Mouse (Mus musculus) ES-E14 (cell line): ENCODE measurements around the gene Agrn. TPM values are rescaled to one million over a fixed set of nuclear protein-coding genes. Genes with fewer than 3 reads are reported as not detected.

Experiments
- DNase-seq: peaks from one replicate; pipeline ENCODE4 v3.0.0-alpha.2; 2013; ENCODE audit warnings: low read depth, low spot score
- H3K27ac ChIP-seq: 2 replicates; pipeline ENCODE4 v1.5.1; 2012; ENCODE audit warnings: low read depth, mild to moderate bottlenecking, low read length, moderate library complexity, mixed read lengths; ENCODE audit not compliant: poor library complexity, insufficient read depth, severe bottlenecking
- H3K36me3 ChIP-seq: 2 replicates; pipeline ENCODE4 v1.6.1; 2012; ENCODE audit warnings: mild to moderate bottlenecking, low read length, moderate library complexity, mixed read lengths; ENCODE audit not compliant: control insufficient read depth, poor library complexity, insufficient read depth, severe bottlenecking
- H3K4me1 ChIP-seq, 2 experiments: fragments of 150-350 bp in 1 of 2; sonication (generic) in 1 of 2; 2 replicates each; pipeline ENCODE4 v1.6.1; 2012; ENCODE audit warnings: low read length in 2 of 2, mild to moderate bottlenecking in 1 of 2, mixed read lengths in 1 of 2; ENCODE audit not compliant: control insufficient read depth in 2 of 2, insufficient read depth in 2 of 2, poor library complexity in 1 of 2
- H3K4me3 ChIP-seq, 2 experiments: fragments of 150-350 bp in 1 of 2; sonication (generic) in 1 of 2; 2 replicates each; pipeline ENCODE4 v1.5.1; 2012; ENCODE audit warnings: low read length in 2 of 2, low read depth in 1 of 2, mild to moderate bottlenecking in 1 of 2, mixed read lengths in 1 of 2; ENCODE audit not compliant: insufficient read depth in 1 of 2, poor library complexity in 1 of 2, severe bottlenecking in 1 of 2
- H3K9ac ChIP-seq: 2 replicates; pipeline ENCODE4 v1.6.1; 2012; ENCODE audit warnings: low read depth, mild to moderate bottlenecking, low read length, mixed read lengths; ENCODE audit not compliant: poor library complexity, insufficient read depth, severe bottlenecking
- H3K9me3 ChIP-seq: fragments of 150-350 bp; sonication (generic); 2 replicates; pipeline ENCODE4 v1.6.1; 2012; ENCODE audit warnings: low read depth, mild to moderate bottlenecking, low read length; ENCODE audit not compliant: control insufficient read depth, insufficient read depth
- CHD2 ChIP-seq: IDR thresholded peaks from 2 replicates; pipeline ENCODE4 v1.6.1; 2014; ENCODE audit warnings: mild to moderate bottlenecking, low read depth, low read length, inconsistent platforms
- HCFC1 ChIP-seq: IDR thresholded peaks from 2 replicates; pipeline ENCODE4 v1.6.1; 2012; ENCODE audit warnings: low read length, inconsistent platforms, borderline replicate concordance; ENCODE audit not compliant: insufficient read depth
- MAFK ChIP-seq: IDR thresholded peaks from 2 replicates; pipeline ENCODE4 v1.6.1; 2014; ENCODE audit warnings: mild to moderate bottlenecking, low read depth, low read length, inconsistent platforms; ENCODE audit not compliant: insufficient read depth
- ZC3H11A ChIP-seq: IDR thresholded peaks from 2 replicates; pipeline ENCODE4 v1.6.1; 2012; ENCODE audit warnings: low read depth, mild to moderate bottlenecking, inconsistent platforms, low read length, borderline replicate concordance
- ZNF384 ChIP-seq: IDR thresholded peaks from 2 replicates; pipeline ENCODE4 v1.6.1; 2012; ENCODE audit warnings: low read depth, low read length, inconsistent platforms
- in situ Hi-C, 2 experiments: fragments of 600-800 bp; cut with MboI; formaldehyde crosslinking; loops; one replicate each; pipeline ENCODE4 v1.15.1; 2025; ENCODE audit warnings: low sequenced_read_pairs in 2 of 2, inconsistent platforms in 1 of 2; ENCODE audit not compliant: unreplicated experiment in 2 of 2
- total RNA-seq: library from RNA; depleted of rRNA; stranded (reverse); fragments of 300-350 nt; gene quantifications from 2 replicates; pipeline ENCODE4 v1.2.3, GENCODE M21; 2012

The Agrn gene
- total RNA-seq, 1 experiment = 214 TPM

GRCm38 (mm10) chr4:156234701-156235213 lies 37.5 kb upstream of the Agrn start, which contains the start of gene Plekhn1:
TSS of gene Plekhn1 (minus strand) at chr4:156234857.
- TF ChIP-seq MAFK (no peak), HCFC1 (no peak), ZNF384 (no peak), ZC3H11A (no peak), CHD2 (no peak)

GRCm38 (mm10) chr4:156234021-156234501 lies 36.8 kb upstream of the Agrn start:
- in situ Hi-C loops = no loop called here
- H3K36me3 ChIP-seq = peaks cover 47% of the 10 kb centered on the region
- DNase-seq = no peak
- TF ChIP-seq MAFK (no peak), HCFC1 (no peak), CHD2 (no peak)
- H3K9me3 ChIP-seq = no peaks in the 10 kb centered on the region; the same call in 1 of the 2 replicates
- H3K4me3 ChIP-seq = peak overlapping the region; percentile 70 to 85
- H3K27ac ChIP-seq = no peak overlapping the region
- peaks cover 0 to 11% of the 10 kb centered on the region in 2 experiments; a peak in 1 of 4 replicates for H3K4me1 ChIP-seq
- H3K9ac ChIP-seq = peak overlapping the region; percentile 48

More at GRCm38 (mm10) chr4:156234701-156235213, 37.5 kb upstream of the Agrn start, which contains the start of gene Plekhn1:
- peak; percentile 35 for DNase-seq
- no peaks in the 10 kb centered on the region; the same call in 1 of the 2 replicates for H3K9me3 ChIP-seq
- no peak within 1 kb of the TSS for H3K27ac ChIP-seq
- in situ Hi-C loops = no loop called here
- H3K4me1 ChIP-seq = peaks cover 0 to 11% of the 10 kb centered on the region in 2 experiments; a peak in 1 of 4 replicates
- H3K36me3 ChIP-seq = peaks cover 53% of the 10 kb centered on the region
- H3K9ac ChIP-seq = peak within 1 kb of the TSS; percentile 85
- H3K4me3 ChIP-seq = peak within 1 kb of the TSS; percentile 98

- no peaks in the 10 kb centered on the region for H3K9me3 ChIP-seq
- peak overlapping the region; percentile 47 to 61 for H3K4me3 ChIP-seq
- TF ChIP-seq MAFK (no peak), CHD2 (no peak), HCFC1 (no peak), ZNF384 (no peak), ZC3H11A (no peak)
- peaks cover 32% of the 10 kb centered on the region for H3K36me3 ChIP-seq
- no peak overlapping the region for H3K27ac ChIP-seq
- H3K4me1 ChIP-seq = peaks cover 0 to 11% of the 10 kb centered on the region in 2 experiments; a peak in 1 of 4 replicates
- in situ Hi-C loops = no loop called here
- DNase-seq = peak; percentile 61
- peak overlapping the region; percentile 25; the same call in 1 of the 2 replicates for H3K9ac ChIP-seq
Measured at GRCm38 (mm10) chr4:156228393-156229024, 31.2 kb upstream of the Agrn start.

GRCm38 (mm10) chr4:156227752-156228392 lies 30.6 kb upstream of the Agrn start:
- TF ChIP-seq MAFK = no peak
- Histone ChIP-seq H3K36me3 (peaks cover 28% of the 10 kb centered on the region), H3K9me3 (no peaks in the 10 kb centered on the region), H3K4me3 (peak overlapping the region; percentile 47 to 61), H3K4me1 (peaks cover 0 to 6% of the 10 kb centered on the region in 2 experiments; a peak in 1 of 4 replicates), H3K9ac (peak overlapping the region; percentile 25; the same call in 1 of the 2 replicates), H3K27ac (no peak overlapping the region)
- DNase-seq = no peak
- in situ Hi-C loops = no loop called here
